Mouse (Mus musculus): Measurements from ENCODE around the gene Prr27. TPM values are rescaled to one million over a fixed set of nuclear protein-coding genes. Genes with fewer than 3 reads are reported as not detected.

Prr27 gene
- polyA plus RNA-seq (2012; rRNA removed) = not detected in 2 replicates

GRCm38 (mm10) chr5:87825386-87825785 lies at the start of gene Prr27:
Prr27 (plus strand) TSS chr5:87825686.

GRCm38 (mm10) chr5:87807782-87808181 lies 17.7 kb upstream of the Prr27 start, which contains the start of gene Csn1s2b:
Csn1s2b (plus strand) TSS chr5:87808082.

GRCm38 (mm10) chr5:87884729-87885128 lies 59.2 kb downstream of the Prr27 start, which contains the start of gene Odam:
Odam (plus strand) TSS chr5:87885029.

Other genes starting within 250 kb of the Prr27 start
- 0.09 TPM in 1 of 2 replicates, not detected in the other for gene Sult1e1, start 234.1 kb upstream of the Prr27 start, polyA plus RNA-seq (2012; rRNA removed)
- not detected in 2 replicates for gene Csn1s1, start 159.5 kb upstream of the Prr27 start, polyA plus RNA-seq (2012; rRNA removed)
- not detected in 2 replicates for gene Csn2, start 126.1 kb upstream of the Prr27 start, polyA plus RNA-seq (2012; rRNA removed)
- gene Csn1s2a, start 51.1 kb upstream of the Prr27 start, polyA plus RNA-seq (2012; rRNA removed) = not detected in 2 replicates
- gene Csn1s2b, start 17.6 kb upstream of the Prr27 start, polyA plus RNA-seq (2012; rRNA removed) = not detected in 2 replicates
- not detected in 2 replicates for gene Odam, start 59.3 kb downstream of the Prr27 start, polyA plus RNA-seq (2012; rRNA removed)
- gene Csn3, start 99.9 kb downstream of the Prr27 start, polyA plus RNA-seq (2012; rRNA removed) = 0.08 TPM in 1 of 2 replicates, not detected in the other
- not detected in 2 replicates for gene 2310003L06Rik, start 143.8 kb downstream of the Prr27 start, polyA plus RNA-seq (2012; rRNA removed)
- gene Gm28434, start 143.8 kb downstream of the Prr27 start, polyA plus RNA-seq (2012; rRNA removed) = not detected in 2 replicates
- gene Cabs1, start 153.8 kb downstream of the Prr27 start, polyA plus RNA-seq (2012; rRNA removed) = not detected in 2 replicates
- gene Smr3a, start 176.9 kb downstream of the Prr27 start, polyA plus RNA-seq (2012; rRNA removed) = not detected in 2 replicates